Mouse (Mus musculus) thymus, postnatal 4 days (tissue): ENCODE measurements around the gene Preb.
A peak's percentile ranks its signal among the peaks of the same experiment; 100 is the strongest.

Source experiments
- DNase-seq: peaks from one replicate; pipeline ENCODE4 v3.0.0; 2021

Gene Preb

DNA sequence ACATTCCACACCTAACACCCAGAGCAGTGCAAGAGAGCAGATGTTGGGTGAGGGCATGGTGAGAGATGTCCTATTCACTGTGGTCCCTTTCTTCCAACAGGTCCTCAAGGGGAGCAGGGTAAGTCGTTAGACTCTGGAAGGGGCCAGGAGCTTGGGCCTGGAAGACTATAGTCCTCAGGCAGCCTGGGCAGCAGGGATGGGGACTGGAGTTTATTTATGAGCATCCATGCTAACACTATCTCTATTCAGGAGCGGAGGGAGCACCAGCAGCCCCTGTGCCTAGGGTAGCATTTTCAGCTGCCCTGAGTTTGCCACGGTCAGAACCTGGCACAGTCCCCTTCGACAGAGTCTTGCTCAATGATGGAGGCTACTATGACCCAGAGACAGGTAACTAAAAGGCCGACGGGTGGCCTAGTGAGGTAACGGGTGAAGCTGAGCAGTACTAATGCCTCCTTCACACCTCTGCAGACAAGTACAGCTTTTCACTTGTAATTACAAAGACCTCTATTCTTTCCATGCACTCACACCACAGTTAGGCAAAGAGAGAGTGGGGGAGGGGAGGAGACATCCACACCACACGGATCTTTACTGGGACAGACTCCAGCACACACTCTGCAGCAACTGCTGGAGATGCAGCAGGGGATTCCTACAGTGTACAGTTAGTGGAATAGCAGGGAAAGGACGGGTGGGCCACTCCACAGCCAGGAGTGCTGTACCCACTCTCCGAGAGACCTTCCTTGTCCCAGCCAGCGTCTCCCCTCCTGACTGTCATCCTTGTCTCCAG lies 40.1 kb downstream of the Preb start:
- DNase-seq: no peak

DNA sequence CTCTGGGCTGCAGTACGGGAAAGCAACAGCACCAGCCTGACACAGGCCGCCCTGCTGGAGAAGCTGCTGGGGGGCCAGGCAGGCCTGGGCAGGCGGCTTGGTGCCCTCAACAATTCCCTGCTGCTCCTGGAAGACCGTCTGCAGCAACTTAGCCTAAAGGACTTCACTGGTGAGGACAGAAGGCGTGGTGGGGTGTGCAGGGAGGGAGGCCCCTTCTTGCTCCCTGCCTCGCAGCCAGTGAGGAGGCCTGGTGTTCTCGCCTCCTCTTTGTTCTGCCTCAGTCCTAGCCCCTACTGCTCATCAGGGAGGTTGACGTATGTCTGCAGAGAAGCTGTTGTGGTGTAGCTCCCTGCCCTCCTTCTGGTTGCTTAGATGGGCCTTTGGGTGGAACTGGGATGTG lies 41.5 kb downstream of the Preb start:
- no peak for DNase-seq

DNA sequence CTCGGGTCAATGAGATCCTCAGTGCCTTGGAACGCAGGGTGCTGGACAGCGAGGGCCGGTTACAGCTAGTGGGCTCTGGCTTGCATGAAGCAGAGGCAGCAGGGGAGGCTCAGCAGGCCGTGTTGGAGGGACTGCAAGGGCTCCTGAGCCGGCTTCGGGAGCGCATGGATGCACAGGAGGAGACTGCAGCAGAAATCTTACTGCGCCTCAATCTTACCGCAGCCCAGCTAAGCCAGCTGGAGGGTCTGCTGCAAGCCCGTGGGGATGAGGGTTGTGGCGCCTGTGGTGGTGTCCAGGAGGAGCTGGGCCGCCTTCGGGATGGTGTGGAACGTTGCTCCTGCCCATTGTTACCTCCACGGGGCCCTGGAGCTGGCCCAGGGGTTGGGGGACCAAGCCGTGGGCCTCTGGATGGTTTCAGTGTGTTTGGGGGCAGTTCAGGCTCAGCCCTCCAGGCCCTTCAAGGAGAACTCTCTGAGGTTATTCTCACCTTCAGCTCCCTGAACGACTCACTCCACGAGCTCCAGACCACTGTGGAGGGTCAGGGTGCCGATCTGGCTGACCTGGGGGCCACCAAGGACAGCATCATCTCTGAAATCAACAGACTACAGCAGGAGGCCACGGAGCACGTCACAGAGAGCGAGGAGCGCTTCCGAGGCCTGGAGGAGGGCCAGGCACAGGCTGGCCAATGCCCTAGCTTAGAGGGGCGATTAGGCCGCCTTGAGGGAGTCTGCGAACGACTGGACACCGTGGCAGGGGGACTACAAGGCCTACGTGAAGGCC lies 42.1 kb downstream of the Preb start:
- DNase-seq: no peak

DNA sequence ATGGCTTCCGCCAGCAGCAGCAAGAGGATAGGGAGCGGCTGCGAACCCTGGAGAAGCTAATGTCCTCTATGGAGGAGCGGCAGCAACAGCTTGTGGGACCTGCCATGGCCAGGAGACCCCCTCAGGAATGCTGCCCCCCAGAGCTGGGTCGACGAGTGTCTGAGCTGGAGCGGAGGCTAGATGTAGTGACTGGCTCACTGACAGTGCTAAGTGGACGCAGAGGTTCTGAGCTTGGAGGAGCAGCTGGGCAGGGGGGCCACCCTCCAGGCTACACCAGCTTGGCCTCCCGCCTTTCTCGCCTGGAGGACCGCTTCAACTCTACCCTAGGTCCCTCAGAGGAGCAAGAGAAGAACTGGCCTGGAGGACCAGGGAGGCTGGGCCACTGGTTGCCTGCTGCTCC lies 42.8 kb downstream of the Preb start:
- no peak for DNase-seq

DNA sequence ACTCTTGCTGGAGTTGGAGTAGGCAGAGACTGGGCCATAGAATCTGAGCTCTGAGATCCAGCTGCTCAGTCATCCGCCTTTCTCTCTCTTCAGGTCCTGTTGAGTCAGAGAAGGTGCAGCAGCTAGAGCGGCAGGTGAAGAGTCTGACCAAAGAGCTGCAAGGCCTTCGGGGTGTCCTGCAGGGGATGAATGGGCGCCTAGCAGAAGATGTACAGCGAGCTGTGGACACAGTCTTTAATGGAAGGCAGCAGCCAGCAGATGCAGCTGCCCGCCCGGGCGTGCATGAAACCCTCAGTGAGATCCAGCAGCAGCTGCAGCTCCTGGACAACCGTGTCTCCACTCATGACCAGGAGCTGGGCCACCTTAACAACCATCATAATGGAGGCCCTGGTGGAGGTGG lies 43.3 kb downstream of the Preb start:
- DNase-seq: no peak

DNA sequence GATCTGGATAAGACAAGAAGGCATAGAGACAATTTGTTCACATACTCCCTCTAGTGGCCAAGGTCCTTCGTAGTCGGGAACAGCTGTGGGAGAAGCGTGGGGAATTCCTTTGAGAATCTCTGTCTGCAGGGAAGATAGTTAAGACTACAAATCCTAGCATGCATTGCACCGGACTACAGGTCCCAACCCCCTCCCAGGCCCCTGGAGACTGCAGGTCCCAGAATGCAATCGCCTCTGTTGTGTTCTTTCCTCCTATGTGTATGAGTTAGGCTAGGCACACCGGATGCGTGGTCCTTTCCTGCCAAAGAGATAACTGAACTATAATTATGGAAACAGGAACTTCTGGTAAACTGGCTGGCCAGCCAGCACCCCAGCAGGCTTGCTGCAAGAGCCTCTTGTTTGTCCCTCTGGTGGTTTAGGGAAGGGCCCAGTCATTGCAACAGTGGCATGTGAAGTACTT lies 44.2 kb downstream of the Preb start:
- DNase-seq: peak; percentile 76

DNA sequence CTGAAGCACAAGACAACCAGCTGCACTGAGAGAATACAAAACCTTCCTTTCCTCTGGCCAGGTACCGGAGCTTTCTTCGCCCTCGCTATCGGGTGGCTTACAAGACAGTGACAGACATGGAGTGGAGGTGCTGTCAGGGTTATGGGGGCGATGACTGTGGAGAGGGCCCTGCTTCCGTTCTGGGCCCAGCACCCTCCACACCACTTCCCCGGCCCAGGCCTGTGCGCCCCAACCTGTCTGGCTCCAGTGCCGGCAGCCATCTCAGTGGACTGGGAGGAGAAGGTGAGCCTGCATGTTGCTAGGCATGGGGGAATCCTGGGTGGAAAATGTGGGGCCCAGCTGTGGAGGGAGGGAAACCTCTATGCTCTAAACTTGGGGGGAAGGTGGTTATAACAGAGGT lies 44.7 kb downstream of the Preb start:
- DNase-seq: peak; percentile 71

DNA sequence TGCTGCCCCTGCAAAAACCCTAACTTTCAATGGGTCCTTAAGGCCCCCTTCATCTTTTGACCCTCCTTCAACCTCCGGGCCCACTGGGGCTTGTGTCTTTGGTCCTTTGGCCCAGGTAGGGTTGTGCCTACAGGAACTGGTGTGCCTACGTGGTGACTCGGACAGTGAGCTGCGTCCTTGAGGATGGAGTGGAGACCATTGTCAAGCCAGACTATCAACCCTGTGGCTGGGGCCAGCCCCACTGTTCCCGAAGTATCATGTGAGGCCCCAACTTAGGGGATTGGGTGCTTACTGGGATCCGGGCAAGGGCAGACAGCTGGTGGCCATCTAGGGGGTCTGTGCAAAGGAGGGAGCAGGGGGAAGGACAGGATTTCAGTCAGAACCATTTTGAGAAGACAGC lies 45.3 kb downstream of the Preb start:
- DNase-seq: peak; percentile 48

DNA sequence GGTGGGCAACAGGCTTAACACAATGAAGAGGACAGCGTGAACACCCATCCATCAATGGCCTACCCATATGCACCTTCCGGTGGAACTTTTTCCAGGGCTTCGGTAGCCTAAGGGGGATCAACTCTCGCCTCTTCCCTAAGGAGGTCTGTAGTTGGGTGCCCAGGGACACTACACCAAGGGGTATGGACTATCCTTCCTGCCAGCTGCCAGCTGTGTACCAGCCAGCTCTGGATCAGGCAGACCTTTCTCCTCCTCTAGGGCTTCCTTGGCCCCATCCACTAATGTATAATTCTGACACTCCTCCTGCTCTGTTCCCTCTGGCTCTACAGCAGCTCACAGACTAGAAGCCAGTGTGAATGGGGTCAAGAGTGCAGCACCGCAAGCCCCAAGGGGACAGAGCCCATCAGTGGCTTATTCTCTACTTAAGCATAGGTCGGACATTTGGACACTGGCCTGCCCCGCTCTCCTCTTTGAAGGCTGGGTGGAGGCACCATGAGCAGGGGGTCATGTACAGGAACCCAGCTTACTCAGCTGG lies 46.0 kb downstream of the Preb start:
- DNase-seq: peak; percentile 51

DNA sequence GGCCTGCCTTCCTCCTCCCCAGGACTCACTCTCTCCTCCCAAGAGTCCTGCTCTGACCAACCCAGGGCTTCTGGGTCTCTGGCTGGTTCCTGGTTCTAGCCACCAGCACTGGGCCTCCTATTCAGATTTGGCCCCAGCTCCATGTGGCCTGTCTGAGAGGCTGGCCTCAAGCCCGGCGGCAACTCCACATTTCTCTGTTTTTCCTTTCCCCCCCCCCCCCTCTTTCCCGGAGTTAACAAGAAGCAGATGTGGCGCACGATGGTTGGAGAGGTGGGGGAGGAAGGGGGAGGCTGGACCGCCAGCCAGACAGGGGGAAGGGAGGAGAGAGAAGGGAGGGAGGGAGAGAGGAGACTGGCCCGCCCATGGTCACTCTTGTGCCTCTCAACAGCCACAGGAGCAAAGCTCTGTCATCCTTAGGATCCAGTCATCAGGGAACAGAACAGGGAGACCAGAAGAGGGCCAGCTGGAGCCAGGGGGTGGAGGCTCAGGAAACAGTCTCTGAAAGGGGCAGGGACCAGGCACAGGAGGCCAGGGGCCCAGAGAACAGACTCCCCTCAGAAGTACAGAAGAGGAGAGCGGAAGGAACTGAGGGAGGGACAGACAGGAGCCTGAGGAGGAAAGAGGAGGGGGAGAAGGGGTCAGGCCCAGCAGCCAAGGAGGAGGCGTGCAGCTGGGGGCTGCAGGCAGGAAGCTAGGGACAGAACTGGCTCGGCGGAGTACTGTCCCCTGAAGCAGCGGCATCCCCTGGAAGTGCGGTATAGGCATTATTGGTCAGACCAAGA lies 46.9 kb downstream of the Preb start, which contains the start of gene Emilin1:
Gene Emilin1, plus strand, starts transcription at position 343 of the 782 bp plus-strand sequence.
- DNase-seq: peak; percentile 65

DNA sequence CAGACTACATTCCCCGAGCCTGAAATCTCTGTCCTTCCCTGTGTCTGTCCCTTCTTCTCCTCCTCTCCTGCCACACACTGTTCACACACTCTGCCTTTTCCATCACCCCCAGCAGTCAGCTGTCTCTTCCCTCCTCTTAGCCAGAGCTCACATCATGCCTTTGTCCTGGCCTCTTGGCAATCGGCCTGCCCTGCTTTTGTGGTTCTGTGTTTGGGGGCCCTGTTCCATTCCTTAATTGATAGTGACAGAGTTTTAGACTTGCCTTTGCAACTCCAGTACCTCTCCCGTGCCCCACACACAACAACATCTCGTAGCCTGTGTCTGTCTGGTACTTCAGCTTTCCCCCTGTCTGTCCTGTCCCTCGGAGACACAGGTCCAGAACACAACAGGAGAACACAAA lies 48.0 kb downstream of the Preb start:
- DNase-seq: no peak

DNA sequence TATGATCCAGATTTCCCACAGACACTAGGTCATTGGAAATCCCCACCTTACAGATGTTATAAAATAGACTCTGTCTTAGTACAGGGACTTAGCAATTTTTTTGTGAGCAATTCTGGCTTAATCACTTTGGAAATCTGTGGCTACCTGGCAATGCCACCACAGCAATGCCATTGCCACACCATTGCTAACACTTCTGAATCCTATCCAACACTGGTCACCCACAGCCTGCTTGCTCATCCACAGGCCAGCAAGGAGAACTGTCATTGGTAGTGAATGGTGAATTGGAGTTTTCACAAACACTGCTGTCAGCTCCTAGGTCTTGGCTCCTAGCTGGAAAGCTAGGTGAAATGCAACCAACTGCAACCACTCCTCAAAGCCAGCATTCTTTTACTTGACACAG lies 49.7 kb downstream of the Preb start:
- DNase-seq: no peak

DNA sequence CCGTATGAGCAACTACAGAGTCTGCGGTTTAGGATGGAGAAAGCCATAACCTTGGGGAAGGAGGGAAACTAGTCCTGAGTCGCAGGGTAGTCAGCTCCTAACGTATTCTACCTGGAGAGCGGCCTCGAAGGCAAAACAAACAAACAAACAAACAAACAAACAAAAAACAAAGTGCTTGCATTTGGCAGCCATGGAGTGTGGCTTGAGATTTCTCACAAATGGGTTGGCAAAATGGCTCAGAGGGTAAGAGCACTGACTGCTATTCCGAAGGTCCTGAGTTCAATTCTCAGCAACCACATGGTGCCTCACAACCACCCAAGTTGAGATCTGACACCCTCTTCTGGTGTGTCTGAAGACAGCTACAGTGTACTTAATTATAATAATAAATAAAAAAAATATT lies 50.3 kb downstream of the Preb start:
- no peak for DNase-seq

DNA sequence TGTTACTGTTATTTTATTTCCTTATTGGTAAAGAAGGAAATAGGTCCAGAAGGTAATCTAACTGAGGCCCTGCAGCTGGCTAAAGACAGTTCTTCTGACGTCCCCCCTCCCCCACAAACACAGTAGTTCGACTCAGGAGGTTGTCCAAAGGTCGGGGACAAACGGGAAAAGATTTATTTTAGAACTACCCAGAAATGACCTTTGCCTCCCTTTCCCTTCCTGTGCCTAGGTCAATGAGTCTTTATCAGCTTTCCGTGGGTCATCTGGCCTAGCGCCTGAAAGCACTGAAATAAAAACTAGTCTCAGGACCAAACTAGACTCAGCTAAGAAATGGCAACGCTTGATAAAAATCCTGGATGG lies 50.9 kb downstream of the Preb start:
- peak; percentile 9 for DNase-seq

DNA sequence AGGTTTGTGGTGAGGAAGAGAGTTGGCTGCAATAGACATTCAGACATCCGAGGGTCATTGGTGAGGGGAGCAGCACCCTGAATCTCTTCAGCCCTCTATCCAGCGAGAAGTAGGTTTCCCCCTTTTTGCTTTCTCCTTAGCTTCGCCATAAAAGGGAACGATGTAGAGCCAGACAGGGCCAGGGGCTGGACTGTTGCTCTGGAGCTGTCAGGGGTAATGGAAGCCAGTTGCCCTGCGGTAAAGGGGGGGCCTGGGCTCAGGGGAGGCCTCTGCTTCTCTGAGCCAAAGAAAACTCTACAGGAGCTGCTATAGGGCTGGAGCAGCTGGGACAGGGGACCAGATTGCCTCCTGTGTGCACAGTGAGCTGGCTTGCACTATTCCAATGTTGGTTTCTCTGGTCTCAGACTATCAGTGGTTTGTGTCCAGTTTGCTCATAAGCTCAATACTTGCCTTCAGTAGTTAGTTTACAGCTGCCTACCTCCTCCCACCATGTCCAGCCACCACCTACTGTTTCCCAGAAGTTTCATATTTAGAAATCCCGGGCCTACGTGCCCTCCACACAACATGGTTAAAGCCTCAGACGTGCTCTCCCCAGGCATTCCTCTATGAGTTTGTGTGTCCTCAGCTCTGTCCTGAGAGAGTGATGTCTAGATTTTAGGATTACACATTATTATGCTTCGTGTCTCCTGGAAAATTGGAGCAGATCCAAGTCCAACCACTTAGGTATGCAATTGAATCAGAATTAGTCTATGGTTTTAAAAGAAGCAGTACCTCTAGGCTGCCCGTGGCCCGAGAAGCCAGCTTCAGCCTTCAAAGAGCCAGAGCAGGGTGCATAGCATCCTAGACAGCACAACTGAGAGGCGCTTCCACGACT lies 51.5 kb downstream of the Preb start:
- peak; percentile 48 for DNase-seq

DNA sequence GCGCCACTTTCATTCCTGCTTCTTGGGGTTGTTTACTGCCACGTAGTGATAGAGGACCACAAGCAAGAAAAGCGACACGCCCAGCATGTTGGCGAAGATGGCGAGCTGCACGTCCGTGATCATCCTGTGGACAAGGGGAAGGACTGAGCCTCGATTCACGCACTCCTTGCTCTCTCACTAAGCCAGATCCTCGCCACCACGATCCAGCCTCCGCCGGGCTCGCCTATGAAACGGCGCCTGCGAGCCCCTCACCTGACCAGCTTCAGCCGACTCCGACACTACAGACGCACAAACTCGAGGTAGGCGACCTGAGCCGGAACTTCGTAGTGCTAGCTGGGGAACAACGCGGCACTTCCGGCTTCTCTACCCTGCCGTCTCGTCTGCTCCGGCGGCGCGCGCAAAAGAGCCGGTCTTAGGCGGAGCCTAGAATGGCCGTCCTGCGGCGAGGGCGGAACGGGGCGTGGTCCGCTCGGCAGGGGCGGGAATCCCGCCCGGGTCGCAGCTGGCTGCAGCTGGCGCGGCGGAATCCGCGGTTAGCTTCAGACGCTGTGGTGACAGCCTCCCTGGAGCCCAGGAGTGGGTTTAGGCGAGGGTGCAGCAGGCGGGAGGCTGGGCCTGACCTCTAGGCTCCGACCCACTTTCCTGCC lies 52.6 kb downstream of the Preb start, which contains the start of gene Ost4:
Gene Ost4, minus strand, starts transcription at position 376 of the 647 bp plus-strand sequence.
- DNase-seq: peak; percentile 98

DNA sequence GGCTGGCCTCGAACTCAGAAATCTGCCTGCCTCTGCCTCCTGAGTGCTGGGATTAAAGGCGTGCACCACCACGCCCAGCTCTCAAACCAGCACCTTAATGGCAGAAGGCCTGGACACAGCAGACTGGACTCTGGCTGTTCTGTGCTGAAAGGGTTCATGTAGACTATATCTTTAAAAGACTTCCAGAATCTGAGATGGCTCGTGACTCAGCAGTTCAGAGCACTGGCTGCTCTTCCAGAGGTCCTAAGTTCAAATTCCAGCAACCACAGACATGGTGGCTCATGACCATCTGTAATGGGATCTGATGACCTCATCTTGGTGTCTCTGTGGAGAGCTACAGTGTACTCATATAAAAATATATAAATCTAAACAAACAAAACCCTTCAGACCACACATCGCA lies 58.3 kb downstream of the Preb start:
- DNase-seq: no peak
